Mouse (Mus musculus) erythroblast, embryonic 14.5 days (primary cell): Measurements from ENCODE around the gene Hoxd13. TPM values are rescaled to one million over a fixed set of nuclear protein-coding genes. Genes with fewer than 3 reads are reported as not detected.

Source experiments
- H3K27me3 ChIP-seq: 2 replicates; pipeline ENCODE4 v1.6.1; 2012; ENCODE audit warnings: inconsistent platforms; ENCODE audit not compliant: control insufficient read depth
- H3K36me3 ChIP-seq: 2 replicates; pipeline ENCODE4 v1.6.1; 2012; ENCODE audit warnings: mild to moderate bottlenecking, inconsistent platforms; ENCODE audit not compliant: control insufficient read depth
- H3K4me1 ChIP-seq: 2 replicates; pipeline ENCODE4 v1.6.1; 2012; ENCODE audit warnings: inconsistent platforms; ENCODE audit not compliant: control insufficient read depth
- H3K4me3 ChIP-seq: replicated peaks from 2 replicates; pipeline ENCODE3; 2012; ENCODE audit warnings: moderate library complexity, mild to moderate bottlenecking, inconsistent platforms
- H3K9me3 ChIP-seq: 2 replicates; pipeline ENCODE4 v1.6.1; 2012; ENCODE audit warnings: low read length, inconsistent platforms, mixed read lengths; ENCODE audit not compliant: control insufficient read depth
- GATA1 ChIP-seq: IDR thresholded peaks from 2 replicates; pipeline ENCODE4 v1.6.1; 2012; ENCODE audit warnings: low read length, inconsistent platforms, mixed read lengths
- TAL1 ChIP-seq: IDR thresholded peaks from 3 replicates; pipeline ENCODE4 v1.6.1; 2012; ENCODE audit warnings: low read length, inconsistent platforms, mixed read lengths
- polyA plus RNA-seq: library from polyadenylated mRNA; stranded (reverse); fragments of >175 nt; gene quantifications from 2 replicates; pipeline ENCODE4 v1.2.3, GENCODE M21; 2012

Hoxd13 gene
- polyA plus RNA-seq, 1 experiment = not detected

GRCm38 (mm10) chr2:74685059-74685603 is 17.0 kb downstream of the Hoxd13 start:
- Histone ChIP-seq H3K4me1 (no peaks in the 10 kb centered on the region), H3K9me3 (peaks cover 6% of the 10 kb centered on the region; the same call in 1 of the 2 replicates), H3K4me3 (no peak overlapping the region), H3K27me3 (peaks cover 100% of the 10 kb centered on the region), H3K36me3 (no peaks in the 10 kb centered on the region)
- TF ChIP-seq TAL1 (no peak), GATA1 (no peak)

- Histone ChIP-seq H3K9me3 (peaks cover 6% of the 10 kb centered on the region; the same call in 1 of the 2 replicates), H3K36me3 (no peaks in the 10 kb centered on the region), H3K4me3 (no peak overlapping the region), H3K4me1 (no peaks in the 10 kb centered on the region), H3K27me3 (peaks cover 100% of the 10 kb centered on the region)
- no peak for TF ChIP-seq TAL1
Observed at GRCm38 (mm10) chr2:74686301-74686987, 18.3 kb downstream of the Hoxd13 start.

- TF ChIP-seq GATA1 (no peak), TAL1 (no peak)
- peaks cover 100% of the 10 kb centered on the region for H3K27me3 ChIP-seq
- H3K9me3 ChIP-seq = peaks cover 6% of the 10 kb centered on the region; the same call in 1 of the 2 replicates
- H3K36me3 ChIP-seq = no peaks in the 10 kb centered on the region
- H3K4me1 ChIP-seq = no peaks in the 10 kb centered on the region
- H3K4me3 ChIP-seq = no peak overlapping the region
Observed at GRCm38 (mm10) chr2:74686988-74687697, 19.0 kb downstream of the Hoxd13 start.

GRCm38 (mm10) chr2:74687698-74688555 is 19.8 kb downstream of the Hoxd13 start:
- Histone ChIP-seq H3K27me3 (peaks cover 100% of the 10 kb centered on the region), H3K4me1 (no peaks in the 10 kb centered on the region), H3K36me3 (no peaks in the 10 kb centered on the region), H3K4me3 (no peak overlapping the region), H3K9me3 (peaks cover 4% of the 10 kb centered on the region; the same call in 1 of the 2 replicates)
- TF ChIP-seq TAL1 (no peak), GATA1 (no peak)

GRCm38 (mm10) chr2:74688795-74689573 is 20.9 kb downstream of the Hoxd13 start:
- Histone ChIP-seq H3K36me3 (no peaks in the 10 kb centered on the region), H3K27me3 (peaks cover 100% of the 10 kb centered on the region), H3K4me3 (no peak overlapping the region), H3K9me3 (0 out of 2 replicates have a peak, but pooled peaks cover 4% of the 10 kb centered on the region), H3K4me1 (no peaks in the 10 kb centered on the region)
- TF ChIP-seq TAL1 (no peak), GATA1 (no peak)

- H3K4me3 ChIP-seq = no peak overlapping the region
- H3K4me1 ChIP-seq = no peaks in the 10 kb centered on the region
- TF ChIP-seq GATA1 (no peak), TAL1 (no peak)
- no peaks in the 10 kb centered on the region for H3K36me3 ChIP-seq
- peaks cover 100% of the 10 kb centered on the region for H3K27me3 ChIP-seq
- 0 out of 2 replicates have a peak, but pooled peaks cover 4% of the 10 kb centered on the region for H3K9me3 ChIP-seq
Observed at GRCm38 (mm10) chr2:74689574-74690337, 21.6 kb downstream of the Hoxd13 start.

GRCm38 (mm10) chr2:74690338-74690716 is 22.2 kb downstream of the Hoxd13 start:
- TF ChIP-seq TAL1 = no peak
- TF ChIP-seq GATA1 = no peak
- Histone ChIP-seq H3K9me3 (0 out of 2 replicates have a peak, but pooled peaks cover 4% of the 10 kb centered on the region), H3K27me3 (peaks cover 100% of the 10 kb centered on the region), H3K4me1 (no peaks in the 10 kb centered on the region), H3K4me3 (no peak overlapping the region), H3K36me3 (no peaks in the 10 kb centered on the region)
